8 mouse cellular contexts compared by ENCODE assay signal in the genomic region with DNA sequence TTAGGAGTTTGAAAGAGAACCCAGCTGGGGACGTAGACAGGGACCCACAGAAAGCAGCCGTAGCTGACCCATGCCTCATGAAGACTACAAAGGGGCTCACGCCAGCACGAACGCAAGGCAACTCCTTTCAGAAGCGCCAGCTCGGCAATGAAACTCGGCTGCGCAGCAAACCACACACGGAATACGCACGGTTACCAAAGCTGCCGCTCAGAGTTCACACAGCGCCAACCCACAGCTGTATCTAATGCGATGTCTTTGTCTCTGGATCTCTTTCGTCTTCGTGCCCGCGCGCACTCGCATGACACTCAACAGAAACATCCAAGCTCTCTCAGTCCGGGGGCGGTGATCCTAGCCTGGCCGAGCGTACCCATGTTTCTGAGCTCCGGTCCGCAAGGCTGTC. TPM values are rescaled to one million over a fixed set of nuclear protein-coding genes. Genes with fewer than 3 reads are reported as not detected.
DNase-seq lines count a peak whose midpoint lies in the region; ATAC-seq and TF ChIP-seq lines count a peak whose summit lies in the region.
"Had no signal": no experiment of that assay in that cellular context is flagged by ENCODE, and none has a peak within 500 bp of the region (broad histone marks: within the 10 kb centered on the region; RNA-seq: fewer than 3 reads in every experiment).

No protein-coding gene starts in this region.

- no peak for TF ChIP-seq EP300 in liver, postnatal 0 days (IDR thresholded peaks at IDR 0.05; ENCODE audit: low read depth)

- no peak overlapping the region for H3K9ac ChIP-seq in liver, embryonic 12.5 days
- no peak overlapping the region for H3K9ac ChIP-seq in liver, postnatal 0 days (replicated peaks)
- no peak overlapping the region for H3K9ac ChIP-seq in embryonic facial prominence, embryonic 14.5 days (ENCODE audit: low read depth, low read length)
- peak overlapping the region; percentile 64 for H3K9ac ChIP-seq in hindbrain, embryonic 16.5 days (ENCODE audit: low read depth, low read length)
- H3K9ac ChIP-seq in neural tube, embryonic 14.5 days (replicated peaks; ENCODE audit: low read depth, low read length), result peak overlapping the region; percentile 72

- ATAC-seq in liver, embryonic 12.5 days, result no peak
- no peak for ATAC-seq in liver, postnatal 0 days
- no peak for ATAC-seq in embryonic facial prominence, embryonic 14.5 days (ENCODE audit: low read depth)
- ATAC-seq in hindbrain, embryonic 16.5 days, result no peak
- ATAC-seq in neural tube, embryonic 14.5 days (ENCODE audit: low read depth), result no peak
- no peak for ATAC-seq in inflammation-experienced regulatory T-cells, adult 6 months

- peaks cover 93% of the 10 kb centered on the region for H3K27me3 ChIP-seq in liver, embryonic 12.5 days (replicated peaks)
- peaks cover 82% of the 10 kb centered on the region for H3K27me3 ChIP-seq in liver, postnatal 0 days (ENCODE audit: insufficient read depth, low read length)
- peaks cover 96% of the 10 kb centered on the region for H3K27me3 ChIP-seq in embryonic facial prominence, embryonic 14.5 days (replicated peaks; ENCODE audit: control insufficient read depth, insufficient read depth, low read length)
- peaks cover 35% of the 10 kb centered on the region for H3K27me3 ChIP-seq in hindbrain, embryonic 16.5 days (replicated peaks; ENCODE audit: control insufficient read depth, insufficient read depth, low read length)
- H3K27me3 ChIP-seq in neural tube, embryonic 14.5 days (ENCODE audit: control insufficient read depth, insufficient read depth, low read length), result peaks cover 24% of the 10 kb centered on the region

- H3K27ac ChIP-seq in liver, embryonic 12.5 days, result no peak overlapping the region
- no peak overlapping the region for H3K27ac ChIP-seq in liver, postnatal 0 days (ENCODE audit: low read depth)
- no peak overlapping the region for H3K27ac ChIP-seq in embryonic facial prominence, embryonic 14.5 days (replicated peaks; ENCODE audit: low read depth, low read length)
- peak overlapping the region; percentile 81 for H3K27ac ChIP-seq in hindbrain, embryonic 16.5 days (ENCODE audit: low read depth, low read length)
- H3K27ac ChIP-seq in neural tube, embryonic 14.5 days (ENCODE audit: low read depth, low read length), result peak overlapping the region; percentile 81

- H3K4me3 ChIP-seq in liver, embryonic 12.5 days, result no peak overlapping the region
- H3K4me3 ChIP-seq in liver, postnatal 0 days (ENCODE audit: low read depth, low read length), result no peak overlapping the region
- peak overlapping the region; percentile 13; the same call in 1 of the 2 replicates for H3K4me3 ChIP-seq in embryonic facial prominence, embryonic 14.5 days (ENCODE audit: low read depth, low read length)
- H3K4me3 ChIP-seq in hindbrain, embryonic 16.5 days (ENCODE audit: low read length), result peak overlapping the region; percentile 48
- H3K4me3 ChIP-seq in neural tube, embryonic 14.5 days (ENCODE audit: low read depth, low read length), result peak overlapping the region; percentile 44

- no peak for DNase-seq in liver, postnatal 0 days
- no peak for DNase-seq in embryonic facial prominence, embryonic 14.5 days (ENCODE audit: low spot score)
- no peak for DNase-seq in ovary, postnatal 14 days (ENCODE audit: low spot score)
- DNase-seq: cerebellum, postnatal 14 days had no signal

- no peak for TF ChIP-seq CTCF in liver, postnatal 0 days (IDR thresholded peaks at IDR 0.05; ENCODE audit: low read depth)

- H3K9me3 ChIP-seq in liver, embryonic 12.5 days (replicated peaks), result no peaks in the 10 kb centered on the region
- no peaks in the 10 kb centered on the region for H3K9me3 ChIP-seq in liver, postnatal 0 days (ENCODE audit: low read length)
- H3K9me3 ChIP-seq in embryonic facial prominence, embryonic 14.5 days (ENCODE audit: control insufficient read depth, low read length), result no peaks in the 10 kb centered on the region
- H3K9me3 ChIP-seq in hindbrain, embryonic 16.5 days (ENCODE audit: control insufficient read depth, low read length), result no peaks in the 10 kb centered on the region
- H3K9me3 ChIP-seq in neural tube, embryonic 14.5 days (ENCODE audit: control insufficient read depth, low read length), result no peaks in the 10 kb centered on the region

- WGBS in liver, embryonic 12.5 days (ENCODE audit: insufficient replicate concordance), result 2% methylated on average over 27 of the region's 27 CpGs
- WGBS in liver, postnatal 0 days (ENCODE audit: insufficient replicate concordance), result 2% methylated on average over 27 of the region's 27 CpGs
- under 1% methylated on average over 27 of the region's 27 CpGs for WGBS in embryonic facial prominence, embryonic 14.5 days
- under 1% methylated on average over 27 of the region's 27 CpGs for WGBS in hindbrain, embryonic 16.5 days
- under 1% methylated on average over 27 of the region's 27 CpGs for WGBS in neural tube, embryonic 14.5 days

- no peaks in the 10 kb centered on the region for H3K36me3 ChIP-seq in liver, embryonic 12.5 days
- H3K36me3 ChIP-seq in liver, postnatal 0 days (replicated peaks; ENCODE audit: insufficient read depth, low read length), result no peaks in the 10 kb centered on the region
- H3K36me3 ChIP-seq in embryonic facial prominence, embryonic 14.5 days (ENCODE audit: control insufficient read depth, insufficient read depth, low read length), result no peaks in the 10 kb centered on the region
- no peaks in the 10 kb centered on the region for H3K36me3 ChIP-seq in hindbrain, embryonic 16.5 days (ENCODE audit: control insufficient read depth, insufficient read depth, low read length)
- H3K36me3 ChIP-seq in neural tube, embryonic 14.5 days (ENCODE audit: control insufficient read depth, insufficient read depth, low read length), result no peaks in the 10 kb centered on the region

- H3K4me2 ChIP-seq in liver, embryonic 12.5 days, result peak overlapping the region; percentile 41
- no peak overlapping the region for H3K4me2 ChIP-seq in liver, postnatal 0 days (ENCODE audit: low read depth, low read length)
- no peak overlapping the region for H3K4me2 ChIP-seq in embryonic facial prominence, embryonic 14.5 days (ENCODE audit: low read depth, low read length)
- H3K4me2 ChIP-seq in hindbrain, embryonic 16.5 days (ENCODE audit: low read length), result peak overlapping the region; percentile 60
- peak overlapping the region; percentile 51 for H3K4me2 ChIP-seq in neural tube, embryonic 14.5 days (ENCODE audit: low read depth, low read length)

- H3K4me1 ChIP-seq in liver, embryonic 12.5 days, result peaks cover 40% of the 10 kb centered on the region
- peaks cover 6% of the 10 kb centered on the region; the same call in 1 of the 2 replicates for H3K4me1 ChIP-seq in liver, postnatal 0 days (ENCODE audit: insufficient read depth)
- peaks cover 2% of the 10 kb centered on the region; the same call in 1 of the 2 replicates for H3K4me1 ChIP-seq in embryonic facial prominence, embryonic 14.5 days (ENCODE audit: control insufficient read depth, insufficient read depth, low read length)
- H3K4me1 ChIP-seq in hindbrain, embryonic 16.5 days (ENCODE audit: control insufficient read depth, insufficient read depth, low read depth, low read length), result peaks cover 13% of the 10 kb centered on the region; the same call in 1 of the 2 replicates
- no peaks in the 10 kb centered on the region for H3K4me1 ChIP-seq in neural tube, embryonic 14.5 days (ENCODE audit: control insufficient read depth, insufficient read depth, low read length)

RNA-seq across cellular contexts. Expression of a gene that starts 0.9 kb away (rescaled TPM):
- polyA plus RNA-seq in liver, embryonic 12.5 days (2016; fragmentation: Nextera tagmentation; extraction: Ambion mirVana), result not detected in 2 replicates
- not detected in 2 replicates for polyA plus RNA-seq in liver, postnatal 0 days (2015; fragmentation: Nextera tagmentation; extraction: Ambion mirVana)
- 0.07 TPM in 1 of 2 replicates, not detected in the other for polyA plus RNA-seq in embryonic facial prominence, embryonic 14.5 days (2014; fragmentation: Nextera tagmentation; extraction: Ambion mirVana)
- 10.4 and 15.0 TPM in 2 replicates for polyA plus RNA-seq in hindbrain, embryonic 16.5 days (2015; fragmentation: Nextera tagmentation; extraction: Ambion mirVana)
- 9.2 and 10.7 TPM in 2 replicates for polyA plus RNA-seq in neural tube, embryonic 14.5 days (2014; fragmentation: Nextera tagmentation; extraction: Ambion mirVana)
- not detected for polyA plus RNA-seq in inflammation-experienced regulatory T-cells, adult 6 months (2017; shearing (Covaris generic))

RNA-seq across cellular contexts. Expression of a gene that starts 15.0 kb away (rescaled TPM):
- polyA plus RNA-seq in liver, embryonic 12.5 days (2016; fragmentation: Nextera tagmentation; extraction: Ambion mirVana), result 12.5 and 13.3 TPM in 2 replicates
- 2.8 and 3.1 TPM in 2 replicates for polyA plus RNA-seq in liver, postnatal 0 days (2015; fragmentation: Nextera tagmentation; extraction: Ambion mirVana)
- polyA plus RNA-seq in embryonic facial prominence, embryonic 14.5 days (2014; fragmentation: Nextera tagmentation; extraction: Ambion mirVana), result 10.6 and 13.0 TPM in 2 replicates
- polyA plus RNA-seq in hindbrain, embryonic 16.5 days (2015; fragmentation: Nextera tagmentation; extraction: Ambion mirVana), result 6.2 and 12.0 TPM in 2 replicates
- polyA plus RNA-seq in neural tube, embryonic 14.5 days (2014; fragmentation: Nextera tagmentation; extraction: Ambion mirVana), result 12.9 TPM in 2 replicates
- polyA plus RNA-seq in inflammation-experienced regulatory T-cells, adult 6 months (2017; shearing (Covaris generic)), result 1 to 10 TPM; 2.5 to 5.2 (median 2.8) TPM

RNA-seq across cellular contexts. Expression of a gene that starts 55.5 kb away (rescaled TPM):
- polyA plus RNA-seq in liver, embryonic 12.5 days (2016; fragmentation: Nextera tagmentation; extraction: Ambion mirVana), result 1.9 and 2.0 TPM in 2 replicates
- 2.5 and 2.9 TPM in 2 replicates for polyA plus RNA-seq in liver, postnatal 0 days (2015; fragmentation: Nextera tagmentation; extraction: Ambion mirVana)
- polyA plus RNA-seq in embryonic facial prominence, embryonic 14.5 days (2014; fragmentation: Nextera tagmentation; extraction: Ambion mirVana), result 4.3 and 4.7 TPM in 2 replicates
- polyA plus RNA-seq in hindbrain, embryonic 16.5 days (2015; fragmentation: Nextera tagmentation; extraction: Ambion mirVana), result 26.4 and 27.2 TPM in 2 replicates
- polyA plus RNA-seq in neural tube, embryonic 14.5 days (2014; fragmentation: Nextera tagmentation; extraction: Ambion mirVana), result 18.2 and 28.1 TPM in 2 replicates
- 100 to 1,000 TPM; 106 to 120 (median 115) TPM for polyA plus RNA-seq in inflammation-experienced regulatory T-cells, adult 6 months (2017; shearing (Covaris generic))

Comparison
In these comparisons a context has a peak if more than half of its experiments do, and no peak if none do; other contexts are left out.
1. H3K4me2 ChIP-seq: peak in liver, embryonic 12.5 days (single experiment), hindbrain, embryonic 16.5 days (single experiment) and neural tube, embryonic 14.5 days (single experiment); none in liver, postnatal 0 days (single experiment) and embryonic facial prominence, embryonic 14.5 days (single experiment).
2. H3K27ac ChIP-seq: peak in hindbrain, embryonic 16.5 days (single experiment) and neural tube, embryonic 14.5 days (single experiment); none in liver, embryonic 12.5 days (single experiment), liver, postnatal 0 days (single experiment) and embryonic facial prominence, embryonic 14.5 days (single experiment).
3. H3K4me3 ChIP-seq: peak in embryonic facial prominence, embryonic 14.5 days (single experiment), hindbrain, embryonic 16.5 days (single experiment) and neural tube, embryonic 14.5 days (single experiment); none in liver, embryonic 12.5 days (single experiment) and liver, postnatal 0 days (single experiment).
4. H3K9ac ChIP-seq: peak in hindbrain, embryonic 16.5 days (single experiment) and neural tube, embryonic 14.5 days (single experiment); none in liver, embryonic 12.5 days (single experiment), liver, postnatal 0 days (single experiment) and embryonic facial prominence, embryonic 14.5 days (single experiment).